In the genomic region with DNA sequence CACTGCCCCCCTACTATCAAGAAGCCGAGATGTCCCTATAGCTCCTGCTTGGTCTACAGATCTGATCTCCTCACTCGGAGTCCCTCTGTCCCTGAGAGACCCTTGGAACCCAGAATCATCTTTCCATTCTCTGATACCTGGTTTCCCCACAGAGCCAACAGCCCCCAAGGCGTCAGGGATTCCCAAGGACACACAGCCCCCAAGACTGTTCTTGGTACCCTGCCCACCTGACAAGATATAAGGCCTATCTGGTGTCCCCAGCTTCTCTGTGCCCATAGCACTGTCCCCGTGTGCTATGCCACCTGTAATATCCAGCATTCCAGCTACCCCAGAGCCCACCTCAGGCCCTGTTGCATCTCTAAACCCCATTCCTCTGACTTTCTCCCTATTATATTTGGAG, we compare ENCODE assay signal across 33 mouse cellular contexts. TPM values are rescaled to one million over a fixed set of nuclear protein-coding genes. Genes with fewer than 3 reads are reported as not detected.
"Had no signal": no experiment of that assay in that cellular context is flagged by ENCODE, and none has a peak within 500 bp of the region (broad histone marks: within the 10 kb centered on the region; RNA-seq: fewer than 3 reads in every experiment).

No protein-coding gene starts in this region.

- H3K27me3 ChIP-seq: embryonic facial prominence, embryonic 13.5 days; embryonic facial prominence, embryonic 15.5 days; forebrain, embryonic 12.5 days; forebrain, embryonic 15.5 days had no signal

- H3K27ac ChIP-seq: embryonic facial prominence, embryonic 10.5 days; embryonic facial prominence, embryonic 12.5 days; embryonic facial prominence, embryonic 13.5 days; embryonic facial prominence, embryonic 15.5 days; forebrain, embryonic 10.5 days; forebrain, embryonic 12.5 days; forebrain, embryonic 13.5 days; forebrain, embryonic 15.5 days; gastrocnemius, adult 2 months; heart, adult 2 months had no signal

- H3K36me3 ChIP-seq: embryonic facial prominence, embryonic 10.5 days; embryonic facial prominence, embryonic 12.5 days; embryonic facial prominence, embryonic 13.5 days; embryonic facial prominence, embryonic 15.5 days; forebrain, embryonic 10.5 days; forebrain, embryonic 12.5 days; forebrain, embryonic 15.5 days had no signal

- H3K4me1 ChIP-seq: embryonic facial prominence, embryonic 12.5 days; embryonic facial prominence, embryonic 13.5 days; embryonic facial prominence, embryonic 15.5 days; forebrain, embryonic 12.5 days; forebrain, embryonic 13.5 days; forebrain, embryonic 15.5 days had no signal

- DNase-seq: cerebellum, adult 2 months; cerebellum, adult 8-10 months; cerebellum, adult 9-10 months; cerebellum, adult 9-11 months; cerebellum, postnatal 10 days; cerebellum, postnatal 14 days; cerebellum, postnatal 25 days; cerebellum, postnatal 36 days; embryo, embryonic 11 days; forebrain, postnatal 0 days; gastrocnemius, adult 2 months; gastrocnemius, postnatal 10 days; gastrocnemius, postnatal 14 days; gastrocnemius, postnatal 25 days; gastrocnemius, postnatal 36 days; heart, adult 18-20 months; heart, adult 2 months had no signal

- H3K4me2 ChIP-seq: embryonic facial prominence, embryonic 12.5 days; embryonic facial prominence, embryonic 13.5 days; embryonic facial prominence, embryonic 15.5 days; forebrain, embryonic 12.5 days; forebrain, embryonic 13.5 days; forebrain, embryonic 15.5 days had no signal

- H3K9me3 ChIP-seq: embryonic facial prominence, embryonic 10.5 days; embryonic facial prominence, embryonic 12.5 days; embryonic facial prominence, embryonic 13.5 days; embryonic facial prominence, embryonic 15.5 days; forebrain, embryonic 10.5 days; forebrain, embryonic 12.5 days; forebrain, embryonic 13.5 days; forebrain, embryonic 15.5 days had no signal

- H3K4me3 ChIP-seq: embryonic facial prominence, embryonic 10.5 days; embryonic facial prominence, embryonic 12.5 days; embryonic facial prominence, embryonic 13.5 days; embryonic facial prominence, embryonic 15.5 days; erythroblast, embryonic 14.5 days; forebrain, embryonic 10.5 days; forebrain, embryonic 12.5 days; forebrain, embryonic 13.5 days; forebrain, embryonic 15.5 days; gastrocnemius, adult 2 months; heart, adult 2 months had no signal

- ATAC-seq: forebrain, embryonic 13.5 days; forebrain, embryonic 14.5 days; forebrain, embryonic 15.5 days; forebrain, embryonic 16.5 days; forebrain, postnatal 0 days had no signal

- H3K9ac ChIP-seq: embryonic facial prominence, embryonic 12.5 days; embryonic facial prominence, embryonic 13.5 days; embryonic facial prominence, embryonic 15.5 days; forebrain, embryonic 12.5 days; forebrain, embryonic 13.5 days; forebrain, embryonic 15.5 days; forebrain, postnatal 0 days had no signal

RNA-seq across cellular contexts. Expression of a gene that starts 38.4 kb away (rescaled TPM):
- total RNA-seq: common myeloid progenitor, adult 5-6 weeks; forebrain, postnatal 0 days; granulocyte monocyte progenitor cell, adult 5-6 weeks; heart, adult 2 months had no signal
- polyA plus RNA-seq: embryonic facial prominence, embryonic 11.5 days; embryonic facial prominence, embryonic 14.5 days; erythroblast, embryonic 14.5 days; forebrain, embryonic 10.5 days; forebrain, embryonic 11.5 days; forebrain, embryonic 12.5 days; forebrain, embryonic 13.5 days; forebrain, embryonic 14.5 days; forebrain, embryonic 15.5 days; forebrain, embryonic 16.5 days; forebrain, postnatal 0 days; heart, adult 2 months had no signal

RNA-seq across cellular contexts. Expression of a gene that starts 48.7 kb away (rescaled TPM):
- total RNA-seq: common myeloid progenitor, adult 5-6 weeks; gastrocnemius, adult 2 months; gastrocnemius, postnatal 14 days; granulocyte monocyte progenitor cell, adult 5-6 weeks; heart, adult 18-20 months; heart, adult 2 months had no signal
- polyA plus RNA-seq: erythroblast, embryonic 14.5 days; forebrain, embryonic 13.5 days; forebrain, embryonic 14.5 days; forebrain, embryonic 15.5 days had no signal
